Mouse (Mus musculus) heart, postnatal 25 days (tissue): Measurements from ENCODE around the gene Wwp2. TPM values are rescaled to one million over a fixed set of nuclear protein-coding genes. Genes with fewer than 3 reads are reported as not detected.
"Not testable (repeated sequence)": the region's sequence is repeated elsewhere in the genome, so short reads cannot be mapped to it uniquely, and the experiment has no call there.

Experiments
- DNase-seq: peaks from one replicate; pipeline ENCODE4 v3.0.0; 2022; ENCODE audit warnings: low spot score
- intact Hi-C: fragments of 180-260 bp; cut with DNase I; formaldehyde crosslinking; loops from one replicate; pipeline ENCODE4 v1.15.1; 2025
- total RNA-seq, 2 experiments: library from RNA; stranded (reverse); gene quantifications; 2 replicates each; pipeline ENCODE4 v1.2.3; 2021

Wwp2 gene
- total RNA-seq, 2 experiments from 2014 or later: 20.1 to 22.7 TPM

GRCm38 (mm10) chr8:107468811-107469302 is 32.7 kb downstream of the Wwp2 start:
- intact Hi-C loops: no loop called here
- no peak for DNase-seq

GRCm38 (mm10) chr8:107470302-107470701 is 34.1 kb downstream of the Wwp2 start:
- no peak for DNase-seq
- intact Hi-C loops: no loop called here

GRCm38 (mm10) chr8:107472403-107473100 is 36.4 kb downstream of the Wwp2 start:
- no peak for DNase-seq

GRCm38 (mm10) chr8:107473369-107473768 is 37.2 kb downstream of the Wwp2 start:
- intact Hi-C loops: no loop called here
- no peak for DNase-seq

More at GRCm38 (mm10) chr8:107472403-107473100, 36.4 kb downstream of the Wwp2 start:
- intact Hi-C loops: no loop called here

GRCm38 (mm10) chr8:107475613-107476012 is 39.4 kb downstream of the Wwp2 start:
- DNase-seq: no peak
- intact Hi-C loops: no loop called here

GRCm38 (mm10) chr8:107476786-107477185 is 40.6 kb downstream of the Wwp2 start:
- intact Hi-C loops, DNase-seq: not testable (repeated sequence)

GRCm38 (mm10) chr8:107478728-107479127 is 42.6 kb downstream of the Wwp2 start:
- intact Hi-C loops: no loop called here
- DNase-seq: no peak

GRCm38 (mm10) chr8:107480436-107480835 is 44.3 kb downstream of the Wwp2 start:
- intact Hi-C loops: no loop called here
- DNase-seq: no peak

- peak; percentile 6 for DNase-seq
- intact Hi-C loops: no loop called here
Measured at GRCm38 (mm10) chr8:107483250-107483649, 47.1 kb downstream of the Wwp2 start.

GRCm38 (mm10) chr8:107484956-107485355 is 48.8 kb downstream of the Wwp2 start:
- DNase-seq: no peak
- intact Hi-C loops: no loop called here

- no peak for DNase-seq
- intact Hi-C loops: no loop called here
Measured at GRCm38 (mm10) chr8:107488551-107488950, 52.4 kb downstream of the Wwp2 start.

- intact Hi-C loops: no loop called here
- DNase-seq: no peak
Measured at GRCm38 (mm10) chr8:107489086-107489485, 52.9 kb downstream of the Wwp2 start.

- DNase-seq: no peak
- intact Hi-C loops: no loop called here
Measured at GRCm38 (mm10) chr8:107489921-107490320, 53.8 kb downstream of the Wwp2 start.

- no peak for DNase-seq
- intact Hi-C loops: no loop called here
Measured at GRCm38 (mm10) chr8:107490649-107491048, 54.5 kb downstream of the Wwp2 start.

- no peak for DNase-seq
- intact Hi-C loops: no loop called here
Measured at GRCm38 (mm10) chr8:107491212-107491611, 55.0 kb downstream of the Wwp2 start.

GRCm38 (mm10) chr8:107491831-107492230 is 55.7 kb downstream of the Wwp2 start:
- no peak for DNase-seq
- intact Hi-C loops: no loop called here

- intact Hi-C loops: no loop called here
- no peak for DNase-seq
Measured at GRCm38 (mm10) chr8:107492802-107493201, 56.6 kb downstream of the Wwp2 start.

GRCm38 (mm10) chr8:107495425-107495824 is 59.3 kb downstream of the Wwp2 start:
- intact Hi-C loops: no loop called here
- DNase-seq: no peak

GRCm38 (mm10) chr8:107497708-107498107 is 61.5 kb downstream of the Wwp2 start:
- intact Hi-C loops: no loop called here
- DNase-seq: no peak

GRCm38 (mm10) chr8:107498390-107498789 is 62.2 kb downstream of the Wwp2 start:
- no peak for DNase-seq
- intact Hi-C loops: no loop called here

- DNase-seq: no peak
- intact Hi-C loops: no loop called here
Measured at GRCm38 (mm10) chr8:107498806-107499205, 62.6 kb downstream of the Wwp2 start.

- DNase-seq: no peak
- intact Hi-C loops: no loop called here
Measured at GRCm38 (mm10) chr8:107499519-107499918, 63.4 kb downstream of the Wwp2 start.
